Comparison of ENCODE assay signal across 8 mouse cellular contexts in the genomic region with DNA sequence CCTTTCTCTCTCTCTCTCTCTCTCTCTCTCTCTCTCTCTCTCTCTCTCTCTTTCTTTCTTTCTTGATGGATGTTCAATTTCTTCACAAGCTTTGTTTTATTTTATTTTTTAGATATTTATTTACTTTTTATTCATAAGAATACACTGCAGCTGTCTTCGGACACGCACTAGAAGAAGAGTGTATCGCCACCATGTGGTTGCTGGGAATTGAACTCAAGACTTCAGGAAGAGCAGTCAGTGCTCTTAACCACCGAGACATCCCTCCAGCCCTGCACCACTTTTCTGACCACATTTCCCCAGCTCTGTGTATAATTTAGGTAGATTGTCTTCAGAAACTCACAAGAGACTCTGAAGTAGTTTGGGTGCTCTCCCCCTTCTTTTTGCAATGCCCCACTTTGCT. TPM values are rescaled to one million over a fixed set of nuclear protein-coding genes. Genes with fewer than 3 reads are reported as not detected.
DNase-seq lines count a peak whose midpoint lies in the region; ATAC-seq and TF ChIP-seq lines count a peak whose summit lies in the region.

No protein-coding gene starts in this region.

- peak; percentile 14 for DNase-seq in cerebellum, adult 8-10 months
- DNase-seq in cerebellum, adult 9-11 months: no peak
- DNase-seq in kidney, adult 2 months: no peak
- DNase-seq in kidney, adult 9 months: no peak
- no peak for DNase-seq in liver, embryonic 13.5 days
- DNase-seq in frontal cortex, postnatal 25 days (ENCODE audit: low spot score in 2 of 2): no peak

- no peak overlapping the region for H3K27ac ChIP-seq in kidney, adult 2 months (ENCODE audit: insufficient read depth, low read depth, low read length)
- H3K27ac ChIP-seq in ES-Bruce4 (ENCODE audit: insufficient read depth, low read length): no peak overlapping the region
- H3K27ac ChIP-seq in liver, embryonic 13.5 days: peak overlapping the region; percentile 40

- TF ChIP-seq CTCF in kidney, adult 2 months (conservative IDR thresholded peaks at IDR 0.05; ENCODE audit: insufficient read depth, insufficient read length, low read depth, low read length): peak; percentile 32
- TF ChIP-seq CTCF in ES-Bruce4 (IDR thresholded peaks at IDR 0.05; ENCODE audit: low read depth, low read length): peak; percentile 5

- H3K4me1 ChIP-seq in kidney, adult 2 months (ENCODE audit: control insufficient read depth, insufficient read depth, low read length): no peaks in the 10 kb centered on the region
- H3K4me1 ChIP-seq in ES-Bruce4 (ENCODE audit: control insufficient read depth, insufficient read depth, low read length): no peaks in the 10 kb centered on the region
- H3K4me1 ChIP-seq in liver, embryonic 13.5 days (replicated peaks): peaks cover 13% of the 10 kb centered on the region

- no peak overlapping the region for H3K9ac ChIP-seq in ES-Bruce4 (ENCODE audit: low read depth, poor library complexity, severe bottlenecking)
- H3K9ac ChIP-seq in liver, embryonic 13.5 days: no peak overlapping the region

- H3K27me3 ChIP-seq in kidney, adult 2 months (replicated peaks; ENCODE audit: control insufficient read depth, insufficient read depth, low read length): no peaks in the 10 kb centered on the region
- no peaks in the 10 kb centered on the region for H3K27me3 ChIP-seq in ES-Bruce4 (ENCODE audit: control insufficient read depth, insufficient read depth, low read length, poor library complexity, severe bottlenecking)
- H3K27me3 ChIP-seq in liver, embryonic 13.5 days: no peaks in the 10 kb centered on the region

- H3K36me3 ChIP-seq in kidney, adult 2 months (ENCODE audit: control insufficient read depth, insufficient read depth, low read length): no peaks in the 10 kb centered on the region
- H3K36me3 ChIP-seq in ES-Bruce4 (ENCODE audit: control insufficient read depth, insufficient read depth, low read length, poor library complexity, severe bottlenecking): no peaks in the 10 kb centered on the region
- no peaks in the 10 kb centered on the region for H3K36me3 ChIP-seq in liver, embryonic 13.5 days

- no peak overlapping the region for H3K4me3 ChIP-seq in kidney, adult 2 months (ENCODE audit: insufficient read depth, low read depth, low read length)
- no peak overlapping the region for H3K4me3 ChIP-seq in ES-Bruce4 (ENCODE audit: low read depth, low read length)
- H3K4me3 ChIP-seq in liver, embryonic 13.5 days (replicated peaks): no peak overlapping the region

- ATAC-seq in liver, embryonic 13.5 days (ENCODE audit: low read depth): no peak
- ATAC-seq in CD4-positive, CD25-positive, alpha-beta regulatory T cell, adult 4 months: no peak

- H3K9me3 ChIP-seq in ES-Bruce4 (replicated peaks; ENCODE audit: control insufficient read depth, insufficient read depth, low read length, poor library complexity, severe bottlenecking): no peaks in the 10 kb centered on the region
- no peaks in the 10 kb centered on the region for H3K9me3 ChIP-seq in liver, embryonic 13.5 days (replicated peaks)

- WGBS in kidney, adult 2 months: 60% methylated on average over 4 of the region's 4 CpGs
- WGBS in liver, embryonic 13.5 days (ENCODE audit: insufficient replicate concordance): 51% methylated on average over 4 of the region's 4 CpGs

- no peak overlapping the region for H3K4me2 ChIP-seq in liver, embryonic 13.5 days

- TF ChIP-seq POLR2A in kidney, adult 2 months (IDR thresholded peaks at IDR 0.05; ENCODE audit: low read depth, low read length): no peak
- no peak for TF ChIP-seq POLR2A in ES-Bruce4 (IDR thresholded peaks at IDR 0.05; ENCODE audit: insufficient read depth, low read length)

- TF ChIP-seq EP300 in ES-Bruce4 (IDR thresholded peaks at IDR 0.05; ENCODE audit: insufficient read depth, low read depth, low read length): no peak

RNA-seq across cellular contexts. Expression of gene Rab11a, which starts 36.4 kb away (rescaled TPM):
- polyA plus RNA-seq in kidney, adult 2 months (2012; rRNA removed): 124 and 188 TPM in 2 replicates
- polyA plus RNA-seq in ES-Bruce4 (2011; ENCODE audit: insufficient read depth, insufficient read length, low read depth, missing spikeins): 222 and 243 TPM in 2 replicates
- polyA plus RNA-seq in liver, embryonic 13.5 days (2015; fragmentation: Nextera tagmentation; extraction: Ambion mirVana): 254 and 265 TPM in 2 replicates
- polyA plus RNA-seq in CD4-positive, CD25-positive, alpha-beta regulatory T cell, adult 4 months (2017; shearing (Covaris generic)): 100 to 1,000 TPM; 166 to 218 TPM

RNA-seq across cellular contexts. Expression of gene Dennd4a, which starts 37.2 kb away (rescaled TPM):
- polyA plus RNA-seq in kidney, adult 2 months (2012; rRNA removed): 4.5 and 5.1 TPM in 2 replicates
- 8.6 and 9.8 TPM in 2 replicates for polyA plus RNA-seq in ES-Bruce4 (2011; ENCODE audit: insufficient read depth, insufficient read length, low read depth, missing spikeins)
- polyA plus RNA-seq in liver, embryonic 13.5 days (2015; fragmentation: Nextera tagmentation; extraction: Ambion mirVana): 24.1 and 27.0 TPM in 2 replicates
- polyA plus RNA-seq in CD4-positive, CD25-positive, alpha-beta regulatory T cell, adult 4 months (2017; shearing (Covaris generic)): 10 to 100 TPM; 22.1 to 25.3 TPM
